Mouse (Mus musculus) sigmoid colon, adult 10 weeks (tissue): ENCODE measurements around the gene Olfr656. TPM values are rescaled to one million over a fixed set of nuclear protein-coding genes. Genes with fewer than 3 reads are reported as not detected.

Experiments
- polyA plus RNA-seq: library from polyadenylated mRNA; stranded (reverse); fragments of 350-450 nt; fragmentation: Illumina TruSeq; extraction: RNeasy Lipid Tissue Mini Kit (QIAGEN cat#74804); gene quantifications from one replicate; pipeline ENCODE4 v1.2.3, GENCODE M21; 2014; ENCODE audit warnings: low read depth, low replicate concordance

Gene Olfr656
- polyA plus RNA-seq, result not detected

GRCm38 (mm10) chr7:104613655-104614054 lies at the start of gene Olfr656:
Olfr656 (plus strand) TSS chr7:104613955.

DNA sequence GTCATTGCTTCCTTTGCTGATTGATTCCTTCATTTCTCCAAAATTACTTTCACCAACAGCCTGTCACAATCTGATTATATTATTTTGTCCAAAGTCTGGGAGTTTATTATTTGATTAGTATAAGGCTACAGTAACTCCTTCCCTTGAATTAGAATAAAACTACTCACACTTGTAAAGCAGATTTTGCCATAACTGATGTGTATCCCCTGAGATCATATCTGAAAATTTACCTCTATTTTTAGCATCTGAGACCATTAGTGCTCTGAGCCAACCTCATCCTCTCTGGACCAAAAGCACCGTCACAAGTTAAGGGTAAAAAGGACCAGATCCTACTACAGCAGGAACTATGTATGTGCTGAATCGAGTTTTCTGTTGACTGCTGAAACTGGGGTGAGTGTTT lies 36.7 kb upstream of the Olfr656 start, which contains the start of gene Olfr653:
Olfr653 (plus strand) TSS at position 301 of the 400 bp plus-strand sequence.

GRCm38 (mm10) chr7:104586725-104587124 lies 27.0 kb upstream of the Olfr656 start, which contains the start of gene Olfr654:
Olfr654 (plus strand) TSS chr7:104587025.

DNA sequence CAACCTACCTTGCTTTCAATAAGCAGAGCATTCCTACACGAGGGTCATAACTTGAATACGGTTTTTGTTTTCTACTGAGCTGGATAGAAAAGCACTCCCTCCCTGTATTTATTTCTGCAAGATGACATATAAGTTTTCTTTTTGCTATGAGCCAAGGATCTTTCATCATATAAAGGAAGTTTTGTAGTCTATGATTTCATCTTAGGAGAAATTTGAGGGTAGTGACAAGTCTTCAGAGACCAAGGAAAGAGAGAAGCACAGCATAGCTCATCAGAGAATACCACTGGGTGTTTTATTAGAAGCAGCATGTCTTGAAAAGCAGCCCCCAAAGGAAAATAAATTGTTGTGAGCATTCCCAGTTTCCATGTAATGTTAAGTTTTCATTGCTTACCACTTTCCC lies 12.1 kb upstream of the Olfr656 start, which contains the start of gene Olfr655:
Olfr655 (minus strand) TSS at position 101 of the 400 bp plus-strand sequence.

DNA sequence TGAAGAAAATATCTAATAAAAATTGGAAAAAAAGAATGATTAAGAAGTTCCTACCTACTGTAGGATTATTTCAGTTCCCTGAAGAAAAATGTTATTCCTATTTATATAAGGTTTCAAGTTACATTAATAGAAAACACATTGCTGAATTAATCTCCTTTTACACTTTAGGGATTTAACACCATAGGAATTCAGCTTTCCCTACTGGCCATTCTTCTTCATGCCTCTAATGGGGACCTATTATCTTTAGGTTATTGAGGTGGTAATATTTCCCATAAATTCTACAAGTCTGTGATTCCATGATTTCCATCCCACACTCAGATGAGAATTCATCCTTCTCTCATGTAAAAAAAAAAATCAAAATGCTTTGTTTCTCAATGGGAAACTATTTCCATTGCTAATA lies 10.7 kb downstream of the Olfr656 start, which contains the start of gene Olfr657:
Olfr657 (plus strand) TSS at position 301 of the 400 bp plus-strand sequence.

GRCm38 (mm10) chr7:104646841-104647482 lies 33.2 kb downstream of the Olfr656 start, which contains the start of gene Olfr658:
Olfr658 (minus strand) TSS chr7:104647305.

DNA sequence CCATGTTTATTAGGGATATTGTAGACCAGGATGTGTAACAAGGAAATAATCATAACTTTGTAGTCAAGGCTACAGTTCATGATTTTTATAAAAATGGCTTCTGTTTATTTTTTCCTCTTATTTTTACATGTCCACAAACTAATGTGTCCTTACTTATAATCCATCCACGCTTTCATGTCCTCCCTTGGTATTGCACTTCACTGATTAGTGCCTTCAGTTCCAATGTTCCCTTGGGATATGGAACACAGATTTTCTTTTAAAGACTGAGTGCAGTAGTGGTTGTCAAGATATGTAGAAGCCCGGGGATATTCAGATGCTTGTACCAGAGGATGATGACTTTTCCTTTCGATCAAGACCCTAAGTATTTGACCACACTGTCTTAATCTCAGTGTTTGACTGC lies 52.7 kb downstream of the Olfr656 start, which contains the start of gene Olfr659:
Olfr659 (plus strand) TSS at position 301 of the 400 bp plus-strand sequence.

Other genes starting within 250 kb of the Olfr656 start
- gene Trim30b, start 244.1 kb upstream of the Olfr656 start, polyA plus RNA-seq, result 3.2 TPM
- gene Trim30c, start 213.1 kb upstream of the Olfr656 start, polyA plus RNA-seq, result 0.76 TPM
- 47.4 TPM for gene Trim30a, start 148.8 kb upstream of the Olfr656 start, polyA plus RNA-seq
- 112 TPM for gene Trim30d, start 106.1 kb upstream of the Olfr656 start, polyA plus RNA-seq
- gene Olfr651, start 63.8 kb upstream of the Olfr656 start, polyA plus RNA-seq, result not detected
- not detected for gene Olfr652, start 53.1 kb upstream of the Olfr656 start, polyA plus RNA-seq
- not detected for gene Olfr653, start 36.6 kb upstream of the Olfr656 start, polyA plus RNA-seq
- gene Olfr654, start 26.9 kb upstream of the Olfr656 start, polyA plus RNA-seq, result not detected
- not detected for gene Olfr655, start 12.2 kb upstream of the Olfr656 start, polyA plus RNA-seq
- not detected for gene Olfr657, start 10.8 kb downstream of the Olfr656 start, polyA plus RNA-seq
- gene Olfr658, start 33.4 kb downstream of the Olfr656 start, polyA plus RNA-seq, result 0.38 TPM
- not detected for gene Olfr659, start 52.8 kb downstream of the Olfr656 start, polyA plus RNA-seq
- gene Olfr661, start 72.5 kb downstream of the Olfr656 start, polyA plus RNA-seq, result not detected
- not detected for gene Usp17le, start 163.5 kb downstream of the Olfr656 start, polyA plus RNA-seq
- not detected for gene Usp17lb, start 228.6 kb downstream of the Olfr656 start, polyA plus RNA-seq
- not detected for gene Usp17la, start 243.1 kb downstream of the Olfr656 start, polyA plus RNA-seq